Mouse (Mus musculus): ENCODE results near the gene Pdzrn4.

- TF ChIP-seq POLR2A (IDR thresholded peaks at IDR 0.05; ENCODE audit: borderline replicate concordance, extremely low read depth, low read depth, low read length) (no peak), CTCF (IDR thresholded peaks at IDR 0.05; ENCODE audit: insufficient read depth, low read length) (no peak)
These were observed 2.1 kb downstream of the Pdzrn4 start for GRCm38 (mm10) chr15:92398747-92399146.
